Mouse (Mus musculus): ENCODE data around the gene Ssh2. TPM values are rescaled to one million over a fixed set of nuclear protein-coding genes. Genes with fewer than 3 reads are reported as not detected.
"Not testable (repeated sequence)": the region's sequence is repeated elsewhere in the genome, so short reads cannot be mapped to it uniquely, and the experiment has no call there.

The Ssh2 gene
- polyA plus RNA-seq, 1 experiment from 2014 or later, result 17.5 TPM

- no peak overlapping the region for H3K4me3 ChIP-seq
- H3K27ac ChIP-seq (replicated peaks), result peak overlapping the region; percentile 73
- WGBS, result 47% methylated on average over 8 of the region's 8 CpGs
- no peak overlapping the region; the same call in 1 of the 2 replicates for H3K9ac ChIP-seq
- no peaks in the 10 kb centered on the region for H3K9me3 ChIP-seq
- H3K27me3 ChIP-seq (replicated peaks), result no peaks in the 10 kb centered on the region
- H3K4me2 ChIP-seq, result 0 out of 2 replicates have a peak overlapping the region, but pooled peaks have one; percentile 24
- no peak for ATAC-seq (ENCODE audit: extremely low read depth, insufficient number of reproducible peaks, low FRiP score, low TSS enrichment)
- H3K4me1 ChIP-seq, result peaks cover 80% of the 10 kb centered on the region
- H3K36me3 ChIP-seq, result no peaks in the 10 kb centered on the region
These were observed 156.3 kb downstream of the Ssh2 start for GRCm38 (mm10) chr11:77372196-77372904.

GRCm38 (mm10) chr11:77378622-77379021 lies 162.5 kb downstream of the Ssh2 start:
- no peak overlapping the region for H3K27ac ChIP-seq (replicated peaks)
- H3K4me3 ChIP-seq, result no peak overlapping the region
- 0 out of 2 replicates have a peak, but pooled peaks cover 5% of the 10 kb centered on the region for H3K36me3 ChIP-seq
- peaks cover 50% of the 10 kb centered on the region for H3K4me1 ChIP-seq
- H3K9ac ChIP-seq, result no peak overlapping the region
- ATAC-seq (ENCODE audit: extremely low read depth, insufficient number of reproducible peaks, low FRiP score, low TSS enrichment), result no peak
- no peaks in the 10 kb centered on the region for H3K27me3 ChIP-seq (replicated peaks)
- no peaks in the 10 kb centered on the region for H3K9me3 ChIP-seq
- 86% methylated on average over 2 of the region's 2 CpGs for WGBS
- H3K4me2 ChIP-seq, result no peak overlapping the region

- Histone ChIP-seq H3K9me3 (no peaks in the 10 kb centered on the region), H3K36me3 (0 out of 2 replicates have a peak, but pooled peaks cover 5% of the 10 kb centered on the region), H3K4me1 (peaks cover 67% of the 10 kb centered on the region), H3K9ac (no peak overlapping the region), H3K4me2 (no peak overlapping the region), H3K27me3 (replicated peaks) (no peaks in the 10 kb centered on the region), H3K27ac (replicated peaks) (peak overlapping the region; percentile 32; the same call in 1 of the 2 replicates), H3K4me3 (no peak overlapping the region)
- 63% methylated on average over 3 of the region's 3 CpGs for WGBS
- ATAC-seq (ENCODE audit: extremely low read depth, insufficient number of reproducible peaks, low FRiP score, low TSS enrichment), result no peak
These were observed 165.1 kb downstream of the Ssh2 start for GRCm38 (mm10) chr11:77381174-77381573.

- no peak for ATAC-seq (ENCODE audit: extremely low read depth, insufficient number of reproducible peaks, low FRiP score, low TSS enrichment)
- 34% methylated on average over 3 of the region's 3 CpGs for WGBS
These were observed 168.1 kb downstream of the Ssh2 start for GRCm38 (mm10) chr11:77384151-77384550.

GRCm38 (mm10) chr11:77385706-77386690 lies 169.9 kb downstream of the Ssh2 start:
- H3K27ac ChIP-seq (replicated peaks), result peak overlapping the region; percentile 70
- WGBS, result 30% methylated on average over 3 of the region's 3 CpGs
- H3K27me3 ChIP-seq (replicated peaks), result no peaks in the 10 kb centered on the region
- peaks cover 11% of the 10 kb centered on the region for H3K36me3 ChIP-seq
- H3K9me3 ChIP-seq, result no peaks in the 10 kb centered on the region
- no peak overlapping the region for H3K4me2 ChIP-seq
- H3K9ac ChIP-seq, result 0 out of 2 replicates have a peak overlapping the region, but pooled peaks have one; percentile 59
- peaks cover 45% of the 10 kb centered on the region for H3K4me1 ChIP-seq
- H3K4me3 ChIP-seq, result no peak overlapping the region
- ATAC-seq (ENCODE audit: extremely low read depth, insufficient number of reproducible peaks, low FRiP score, low TSS enrichment), result no peak

More at GRCm38 (mm10) chr11:77384151-77384550, 168.1 kb downstream of the Ssh2 start:
- Histone ChIP-seq H3K36me3 (peaks cover 14% of the 10 kb centered on the region), H3K9ac (no peak overlapping the region), H3K27ac (replicated peaks) (peak overlapping the region; percentile 21; the same call in 1 of the 2 replicates), H3K4me3 (no peak overlapping the region), H3K4me2 (no peak overlapping the region), H3K4me1 (peaks cover 52% of the 10 kb centered on the region), H3K27me3 (replicated peaks) (no peaks in the 10 kb centered on the region), H3K9me3 (no peaks in the 10 kb centered on the region)

- H3K4me1 ChIP-seq, result peaks cover 36% of the 10 kb centered on the region
- not testable (repeated sequence) for H3K9ac ChIP-seq; H3K4me3 ChIP-seq; H3K27ac ChIP-seq (replicated peaks); H3K27me3 ChIP-seq (replicated peaks); ATAC-seq (ENCODE audit: extremely low read depth, insufficient number of reproducible peaks, low FRiP score, low TSS enrichment); H3K9me3 ChIP-seq; H3K4me2 ChIP-seq
- WGBS, result 73% methylated on average over 3 of the region's 3 CpGs
- peaks cover 16% of the 10 kb centered on the region for H3K36me3 ChIP-seq
These were observed 172.1 kb downstream of the Ssh2 start for GRCm38 (mm10) chr11:77388197-77388596.

- Histone ChIP-seq H3K36me3 (peaks cover 70% of the 10 kb centered on the region), H3K9ac (no peak overlapping the region), H3K9me3 (no peaks in the 10 kb centered on the region), H3K4me1 (no peaks in the 10 kb centered on the region), H3K4me2 (no peak overlapping the region), H3K27ac (replicated peaks) (no peak overlapping the region), H3K27me3 (replicated peaks) (no peaks in the 10 kb centered on the region), H3K4me3 (no peak overlapping the region)
- ATAC-seq (ENCODE audit: extremely low read depth, insufficient number of reproducible peaks, low FRiP score, low TSS enrichment), result no peak
- WGBS, result 78% methylated on average over 2 of the region's 2 CpGs
These were observed 179.5 kb downstream of the Ssh2 start for GRCm38 (mm10) chr11:77395539-77395938.

- WGBS, result 75% methylated on average over 2 of the region's 2 CpGs
- Histone ChIP-seq H3K27me3 (replicated peaks) (no peaks in the 10 kb centered on the region), H3K36me3 (peaks cover 39% of the 10 kb centered on the region), H3K4me3 (no peak overlapping the region), H3K27ac (replicated peaks) (no peak overlapping the region), H3K9ac (no peak overlapping the region), H3K9me3 (no peaks in the 10 kb centered on the region), H3K4me2 (no peak overlapping the region), H3K4me1 (0 out of 2 replicates have a peak, but pooled peaks cover 2% of the 10 kb centered on the region)
- no peak for ATAC-seq (ENCODE audit: extremely low read depth, insufficient number of reproducible peaks, low FRiP score, low TSS enrichment)
These were observed 186.4 kb downstream of the Ssh2 start for GRCm38 (mm10) chr11:77402508-77402907.

GRCm38 (mm10) chr11:77406329-77406728 lies 190.2 kb downstream of the Ssh2 start:
- no peak overlapping the region for H3K4me2 ChIP-seq
- H3K36me3 ChIP-seq, result peaks cover 24% of the 10 kb centered on the region
- H3K4me3 ChIP-seq, result no peak overlapping the region
- H3K27me3 ChIP-seq (replicated peaks), result no peaks in the 10 kb centered on the region
- 0 out of 2 replicates have a peak, but pooled peaks cover 6% of the 10 kb centered on the region for H3K4me1 ChIP-seq
- H3K9ac ChIP-seq, result no peak overlapping the region
- WGBS, result 79% methylated on average over 2 of the region's 2 CpGs
- no peaks in the 10 kb centered on the region for H3K9me3 ChIP-seq
- no peak overlapping the region for H3K27ac ChIP-seq (replicated peaks)
- no peak for ATAC-seq (ENCODE audit: extremely low read depth, insufficient number of reproducible peaks, low FRiP score, low TSS enrichment)

- no peak overlapping the region for H3K9ac ChIP-seq
- no peak for ATAC-seq (ENCODE audit: extremely low read depth, insufficient number of reproducible peaks, low FRiP score, low TSS enrichment)
- peaks cover 13% of the 10 kb centered on the region for H3K4me1 ChIP-seq
- peak overlapping the region; percentile 54 for H3K27ac ChIP-seq (replicated peaks)
- 71% methylated on average over 6 of the region's 6 CpGs for WGBS
- no peaks in the 10 kb centered on the region for H3K27me3 ChIP-seq (replicated peaks)
- H3K9me3 ChIP-seq, result no peaks in the 10 kb centered on the region
- no peak overlapping the region for H3K4me2 ChIP-seq
- no peak overlapping the region for H3K4me3 ChIP-seq
- H3K36me3 ChIP-seq, result peaks cover 24% of the 10 kb centered on the region
These were observed 193.8 kb downstream of the Ssh2 start for GRCm38 (mm10) chr11:77409879-77410278.

- H3K9me3 ChIP-seq, result no peaks in the 10 kb centered on the region
- H3K36me3 ChIP-seq, result peaks cover 19% of the 10 kb centered on the region
- H3K4me3 ChIP-seq, result no peak overlapping the region
- peak overlapping the region; percentile 48; the same call in 1 of the 2 replicates for H3K27ac ChIP-seq (replicated peaks)
- no peak overlapping the region for H3K9ac ChIP-seq
- no peak overlapping the region for H3K4me2 ChIP-seq
- ATAC-seq (ENCODE audit: extremely low read depth, insufficient number of reproducible peaks, low FRiP score, low TSS enrichment), result no peak
- H3K4me1 ChIP-seq, result peaks cover 20% of the 10 kb centered on the region
- no peaks in the 10 kb centered on the region for H3K27me3 ChIP-seq (replicated peaks)
These were observed 195.2 kb downstream of the Ssh2 start for GRCm38 (mm10) chr11:77411284-77411683.

Data from heart, embryonic 13.5 days (tissue).